Mouse (Mus musculus): ENCODE measurements at regions not wholly inside any gene's neighbourhood (a gene's known extent, or its start where the extent isn't known, plus 50 kb on each side); places are given as distances from the start of the nearest gene placed in this dataset.
A peak's percentile ranks its signal among the peaks of the same experiment; 100 is the strongest.
"Not testable (repeated sequence)": the region's sequence is repeated elsewhere in the genome, so short reads cannot be mapped to it uniquely, and the experiment has no call there.

GRCm38 (mm10) chr3:69669541-69669940, 52.2 kb upstream of the Nmd3 start:
- ATAC-seq (ENCODE audit: poor library complexity, severe bottlenecking), result no peak

- ATAC-seq (ENCODE audit: poor library complexity, severe bottlenecking), result no peak
Observed at GRCm38 (mm10) chr3:69667820-69668219, 54.0 kb upstream of the Nmd3 start.

GRCm38 (mm10) chr3:69667359-69667758, 54.4 kb upstream of the Nmd3 start:
- peak; percentile 91 for ATAC-seq (ENCODE audit: poor library complexity, severe bottlenecking)

GRCm38 (mm10) chr3:69664277-69664676, 57.5 kb upstream of the Nmd3 start:
- ATAC-seq (ENCODE audit: poor library complexity, severe bottlenecking), result no peak

- no peak for ATAC-seq (ENCODE audit: poor library complexity, severe bottlenecking)
Observed at GRCm38 (mm10) chr3:69658185-69658584, 59.4 kb upstream of the B3galnt1 start.

- ATAC-seq (ENCODE audit: poor library complexity, severe bottlenecking), result peak; percentile 76
Observed at GRCm38 (mm10) chr3:69657570-69657969, 58.8 kb upstream of the B3galnt1 start.

- not testable (repeated sequence) for ATAC-seq (ENCODE audit: poor library complexity, severe bottlenecking)
Observed at GRCm38 (mm10) chr3:69655651-69656050, 56.9 kb upstream of the B3galnt1 start.

GRCm38 (mm10) chr3:69655001-69655400, 56.2 kb upstream of the B3galnt1 start:
- no peak for ATAC-seq (ENCODE audit: poor library complexity, severe bottlenecking)

- not testable (repeated sequence) for ATAC-seq (ENCODE audit: poor library complexity, severe bottlenecking)
Observed at GRCm38 (mm10) chr3:69653361-69653760, 54.6 kb upstream of the B3galnt1 start.

- ATAC-seq (ENCODE audit: poor library complexity, severe bottlenecking), result no peak
Observed at GRCm38 (mm10) chr3:69649561-69649960, 50.8 kb upstream of the B3galnt1 start.
